Mouse (Mus musculus) liver, embryonic 16.5 days (tissue): Measurements from ENCODE around the gene Arx. TPM values are rescaled to one million over a fixed set of nuclear protein-coding genes. Genes with fewer than 3 reads are reported as not detected.

Experiments
- ATAC-seq: fragments of 200-750 bp; cut with Nextera tagmentation; 2 replicates; pipeline ENCODE4 v1.8.0; 2017; ENCODE audit warnings: low read depth, mild to moderate bottlenecking, moderate number of reproducible peaks, moderate library complexity
- H3K27ac ChIP-seq: fragments of 300-500 bp; sonication (generic); 2 replicates; pipeline ENCODE4 v1.5.1; 2014; ENCODE audit warnings: mild to moderate bottlenecking, low read length
- H3K27me3 ChIP-seq: fragments of 300-500 bp; sonication (generic); 2 replicates; pipeline ENCODE4 v1.6.1; 2014; ENCODE audit warnings: low read depth, low read length, mixed read lengths; ENCODE audit not compliant: control insufficient read depth, insufficient read depth
- H3K36me3 ChIP-seq: fragments of 300-500 bp; sonication (generic); 2 replicates; pipeline ENCODE4 v1.6.1; 2014; ENCODE audit warnings: mild to moderate bottlenecking; ENCODE audit not compliant: control insufficient read depth, insufficient read depth
- H3K4me1 ChIP-seq: fragments of 300-500 bp; sonication (generic); 2 replicates; pipeline ENCODE4 v1.6.1; 2014; ENCODE audit warnings: low read depth, low read length, mixed read lengths; ENCODE audit not compliant: control insufficient read depth
- H3K4me2 ChIP-seq: fragments of 300-500 bp; sonication (generic); 2 replicates; pipeline ENCODE4 v1.6.1; 2014; ENCODE audit warnings: low read depth, low read length, mixed read lengths
- H3K4me3 ChIP-seq: fragments of 300-500 bp; sonication (generic); 2 replicates; pipeline ENCODE4 v1.5.1; 2014; ENCODE audit warnings: low read depth, mild to moderate bottlenecking, low read length
- H3K9ac ChIP-seq: fragments of 300-500 bp; sonication (generic); 2 replicates; pipeline ENCODE4 v1.6.1; 2014; ENCODE audit warnings: low read depth, low read length
- H3K9me3 ChIP-seq: fragments of 300-500 bp; sonication (generic); replicated peaks from 2 replicates; pipeline ENCODE4 v1.6.1; 2016; ENCODE audit warnings: low read length; ENCODE audit not compliant: control insufficient read depth
- WGBS: fragments of 180-500 bp; shearing (Covaris S2); extraction: QIAGEN DNeasy Blood & Tissue Kit; methylation state at CpG from one replicate; pipeline ENCODE4 v1.1.7; 2014; ENCODE audit not compliant: insufficient replicate concordance; 5-methylcytosine and 5-hydroxymethylcytosine counted together
- polyA plus RNA-seq: library from polyadenylated mRNA; unstranded; fragments of >200 nt; fragmentation: Nextera tagmentation; extraction: Ambion mirVana; gene quantifications from 2 replicates; pipeline ENCODE4 v1.2.1, GENCODE M21; 2015

Arx gene
- polyA plus RNA-seq, 1 experiment from 2014 or later: not detected

- WGBS: 75% methylated on average over 7 of the region's 7 CpGs
- no peak overlapping the region for H3K4me3 ChIP-seq
- H3K4me2 ChIP-seq: no peak overlapping the region
- no peaks in the 10 kb centered on the region for H3K4me1 ChIP-seq
- ATAC-seq: no peak
- no peak overlapping the region for H3K27ac ChIP-seq
- H3K36me3 ChIP-seq: no peaks in the 10 kb centered on the region
- no peaks in the 10 kb centered on the region for H3K9me3 ChIP-seq
- peaks cover 8% of the 10 kb centered on the region for H3K27me3 ChIP-seq
- no peak overlapping the region for H3K9ac ChIP-seq
Measured at GRCm38 (mm10) chrX:93305780-93306179, 19.5 kb downstream of the Arx start.

- Histone ChIP-seq H3K4me3 (no peak overlapping the region), H3K27ac (no peak overlapping the region), H3K9me3 (no peaks in the 10 kb centered on the region), H3K9ac (no peak overlapping the region), H3K27me3 (no peaks in the 10 kb centered on the region), H3K4me2 (no peak overlapping the region), H3K36me3 (no peaks in the 10 kb centered on the region), H3K4me1 (no peaks in the 10 kb centered on the region)
- no peak for ATAC-seq
- WGBS: 83% methylated on average over 4 of the region's 4 CpGs
Measured at GRCm38 (mm10) chrX:93317577-93317976, 31.3 kb downstream of the Arx start.

DNA sequence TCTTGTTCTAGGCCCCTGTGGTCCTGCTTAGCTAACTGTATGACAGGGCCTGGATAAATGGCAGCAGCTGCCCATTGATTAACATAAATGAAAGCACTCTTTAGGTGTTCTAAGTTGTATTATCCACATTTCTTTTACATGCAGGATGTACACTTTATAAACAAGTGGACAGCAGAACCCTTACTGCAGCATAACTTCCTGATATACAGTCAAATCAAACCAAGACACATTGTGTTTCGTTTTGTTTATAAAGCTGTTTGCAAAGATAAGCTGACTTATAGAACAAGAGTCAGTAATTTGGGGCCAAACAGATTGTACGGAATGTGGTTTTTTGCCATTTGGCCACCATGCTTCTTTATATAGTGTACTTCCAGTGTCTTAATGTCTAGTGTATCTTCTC is 33.7 kb downstream of the Arx start:
- Histone ChIP-seq H3K27me3 (no peaks in the 10 kb centered on the region), H3K4me1 (no peaks in the 10 kb centered on the region), H3K27ac (no peak overlapping the region), H3K36me3 (no peaks in the 10 kb centered on the region), H3K9ac (no peak overlapping the region), H3K4me3 (no peak overlapping the region), H3K4me2 (no peak overlapping the region), H3K9me3 (no peaks in the 10 kb centered on the region)
- 0 out of 2 replicates have a peak, but pooled peaks have one; percentile 19 for ATAC-seq
- 35% methylated on average over 2 of the region's 2 CpGs for WGBS

- H3K27ac ChIP-seq: no peak overlapping the region
- no peaks in the 10 kb centered on the region for H3K9me3 ChIP-seq
- H3K4me2 ChIP-seq: no peak overlapping the region
- no peak overlapping the region for H3K9ac ChIP-seq
- H3K36me3 ChIP-seq: no peaks in the 10 kb centered on the region
- no peaks in the 10 kb centered on the region for H3K27me3 ChIP-seq
- no peak for ATAC-seq
- 68% methylated on average over 1 of the region's 1 CpGs for WGBS
- no peaks in the 10 kb centered on the region for H3K4me1 ChIP-seq
- no peak overlapping the region for H3K4me3 ChIP-seq
Measured at GRCm38 (mm10) chrX:93321336-93321735, 35.1 kb downstream of the Arx start.
